Mouse (Mus musculus): Measurements from ENCODE around the gene Ngef. TPM values are rescaled to one million over a fixed set of nuclear protein-coding genes. Genes with fewer than 3 reads are reported as not detected.

The Ngef gene
- polyA plus RNA-seq, 1 experiment from 2014 or later, result 20.0 TPM

DNA sequence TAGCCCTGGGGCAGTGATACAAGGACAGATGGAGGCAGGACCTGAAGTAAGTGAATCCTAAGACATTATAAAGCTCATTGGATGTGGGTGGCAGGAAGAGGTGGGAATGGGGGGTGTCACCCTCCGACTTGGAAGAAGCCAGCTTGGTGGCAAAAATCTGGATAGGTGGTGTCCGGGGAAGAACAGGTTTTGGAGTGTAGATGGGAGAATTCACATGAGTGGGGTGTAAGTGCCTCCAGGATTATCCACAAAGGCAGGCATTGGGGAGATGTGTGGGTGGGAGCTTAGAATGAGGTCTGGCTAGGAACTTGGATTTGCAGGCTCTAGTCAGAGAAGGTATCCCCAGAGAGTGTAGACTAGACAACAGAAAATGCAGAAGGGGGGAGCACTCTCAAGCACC lies 31.6 kb upstream of the Ngef start:
- no peaks in the 10 kb centered on the region for H3K9me3 ChIP-seq (ENCODE audit: control insufficient read depth, low read length)
- H3K27me3 ChIP-seq (replicated peaks; ENCODE audit: control insufficient read depth, insufficient read depth, low read length), result no peaks in the 10 kb centered on the region
- no peak overlapping the region for H3K4me3 ChIP-seq (ENCODE audit: low read length)
- ATAC-seq, result no peak
- H3K36me3 ChIP-seq (ENCODE audit: control insufficient read depth, insufficient read depth, low read length), result no peaks in the 10 kb centered on the region
- 93% methylated on average over 2 of the region's 2 CpGs for WGBS
- H3K4me1 ChIP-seq (ENCODE audit: control insufficient read depth, insufficient read depth, low read length), result no peaks in the 10 kb centered on the region
- no peak overlapping the region for H3K9ac ChIP-seq (ENCODE audit: low read depth, low read length)
- no peak overlapping the region for H3K27ac ChIP-seq (ENCODE audit: low read length)
- no peak overlapping the region for H3K4me2 ChIP-seq (ENCODE audit: low read depth, low read length)

- H3K9ac ChIP-seq (ENCODE audit: low read depth, low read length), result no peak overlapping the region
- ATAC-seq, result no peak
- H3K9me3 ChIP-seq (ENCODE audit: control insufficient read depth, low read length), result no peaks in the 10 kb centered on the region
- H3K4me1 ChIP-seq (ENCODE audit: control insufficient read depth, insufficient read depth, low read length), result no peaks in the 10 kb centered on the region
- H3K27me3 ChIP-seq (replicated peaks; ENCODE audit: control insufficient read depth, insufficient read depth, low read length), result no peaks in the 10 kb centered on the region
- H3K36me3 ChIP-seq (ENCODE audit: control insufficient read depth, insufficient read depth, low read length), result no peaks in the 10 kb centered on the region
- WGBS, result 89% methylated on average over 5 of the region's 5 CpGs
- no peak overlapping the region for H3K4me3 ChIP-seq (ENCODE audit: low read length)
- H3K27ac ChIP-seq (ENCODE audit: low read length), result no peak overlapping the region
- H3K4me2 ChIP-seq (ENCODE audit: low read depth, low read length), result no peak overlapping the region
Measured at GRCm38 (mm10) chr1:87603389-87603788, 29.7 kb upstream of the Ngef start.

DNA sequence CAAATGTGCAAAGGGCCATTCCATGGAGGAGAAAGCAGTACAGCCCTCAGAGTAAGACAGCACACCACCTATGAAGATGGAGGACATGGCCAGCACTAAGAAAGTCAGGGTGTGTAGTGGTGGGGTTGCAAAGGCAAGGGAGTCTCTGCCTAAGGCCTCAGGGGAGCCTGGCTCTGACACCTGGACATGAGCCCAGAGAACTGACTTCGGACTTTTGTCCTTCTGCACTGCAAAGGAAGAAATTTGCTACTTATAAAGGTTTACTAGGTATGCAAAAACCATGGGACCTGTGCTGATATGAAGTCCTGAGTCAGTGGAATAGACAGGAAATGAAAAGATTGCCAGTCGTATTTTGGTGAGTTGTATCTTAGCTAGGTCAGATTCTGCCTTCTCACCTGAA lies 28.1 kb upstream of the Ngef start:
- no peaks in the 10 kb centered on the region for H3K27me3 ChIP-seq (replicated peaks; ENCODE audit: control insufficient read depth, insufficient read depth, low read length)
- no peaks in the 10 kb centered on the region for H3K36me3 ChIP-seq (ENCODE audit: control insufficient read depth, insufficient read depth, low read length)
- no peak overlapping the region for H3K4me2 ChIP-seq (ENCODE audit: low read depth, low read length)
- no peaks in the 10 kb centered on the region for H3K9me3 ChIP-seq (ENCODE audit: control insufficient read depth, low read length)
- H3K9ac ChIP-seq (ENCODE audit: low read depth, low read length), result no peak overlapping the region
- no peak overlapping the region for H3K4me3 ChIP-seq (ENCODE audit: low read length)
- no peak overlapping the region for H3K27ac ChIP-seq (ENCODE audit: low read length)
- no peak for ATAC-seq
- WGBS, result 67% methylated on average over 2 of the region's 2 CpGs
- no peaks in the 10 kb centered on the region for H3K4me1 ChIP-seq (ENCODE audit: control insufficient read depth, insufficient read depth, low read length)

- Histone ChIP-seq H3K4me3 (ENCODE audit: low read length) (no peak overlapping the region), H3K4me1 (ENCODE audit: control insufficient read depth, insufficient read depth, low read length) (no peaks in the 10 kb centered on the region), H3K27me3 (replicated peaks; ENCODE audit: control insufficient read depth, insufficient read depth, low read length) (no peaks in the 10 kb centered on the region), H3K4me2 (ENCODE audit: low read depth, low read length) (no peak overlapping the region), H3K27ac (ENCODE audit: low read length) (no peak overlapping the region), H3K36me3 (ENCODE audit: control insufficient read depth, insufficient read depth, low read length) (no peaks in the 10 kb centered on the region), H3K9me3 (ENCODE audit: control insufficient read depth, low read length) (no peaks in the 10 kb centered on the region), H3K9ac (ENCODE audit: low read depth, low read length) (no peak overlapping the region)
- 77% methylated on average over 7 of the region's 7 CpGs for WGBS
- ATAC-seq, result no peak
Measured at GRCm38 (mm10) chr1:87600533-87600932, 26.9 kb upstream of the Ngef start.

GRCm38 (mm10) chr1:87594671-87595070 lies 21.0 kb upstream of the Ngef start:
- 91% methylated on average over 10 of the region's 10 CpGs for WGBS
- Histone ChIP-seq H3K36me3 (ENCODE audit: control insufficient read depth, insufficient read depth, low read length) (no peaks in the 10 kb centered on the region), H3K9ac (ENCODE audit: low read depth, low read length) (no peak overlapping the region)

GRCm38 (mm10) chr1:87594261-87594660 lies 20.6 kb upstream of the Ngef start:
- WGBS, result 63% methylated on average over 3 of the region's 3 CpGs
- Histone ChIP-seq H3K4me1 (ENCODE audit: control insufficient read depth, insufficient read depth, low read length) (no peaks in the 10 kb centered on the region), H3K27ac (ENCODE audit: low read length) (no peak overlapping the region), H3K9me3 (ENCODE audit: control insufficient read depth, low read length) (no peaks in the 10 kb centered on the region), H3K9ac (ENCODE audit: low read depth, low read length) (no peak overlapping the region), H3K27me3 (replicated peaks; ENCODE audit: control insufficient read depth, insufficient read depth, low read length) (no peaks in the 10 kb centered on the region), H3K4me3 (ENCODE audit: low read length) (no peak overlapping the region), H3K36me3 (ENCODE audit: control insufficient read depth, insufficient read depth, low read length) (no peaks in the 10 kb centered on the region), H3K4me2 (ENCODE audit: low read depth, low read length) (no peak overlapping the region)
- no peak for ATAC-seq

More at GRCm38 (mm10) chr1:87594671-87595070, 21.0 kb upstream of the Ngef start:
- H3K27me3 ChIP-seq (replicated peaks; ENCODE audit: control insufficient read depth, insufficient read depth, low read length), result no peaks in the 10 kb centered on the region
- no peak for ATAC-seq
- no peak overlapping the region for H3K4me3 ChIP-seq (ENCODE audit: low read length)
- no peaks in the 10 kb centered on the region for H3K9me3 ChIP-seq (ENCODE audit: control insufficient read depth, low read length)
- H3K4me2 ChIP-seq (ENCODE audit: low read depth, low read length), result no peak overlapping the region
- H3K4me1 ChIP-seq (ENCODE audit: control insufficient read depth, insufficient read depth, low read length), result no peaks in the 10 kb centered on the region
- H3K27ac ChIP-seq (ENCODE audit: low read length), result no peak overlapping the region

- Histone ChIP-seq H3K4me1 (ENCODE audit: control insufficient read depth, insufficient read depth, low read length) (no peaks in the 10 kb centered on the region), H3K9ac (ENCODE audit: low read depth, low read length) (no peak overlapping the region), H3K4me3 (ENCODE audit: low read length) (no peak overlapping the region), H3K27me3 (replicated peaks; ENCODE audit: control insufficient read depth, insufficient read depth, low read length) (no peaks in the 10 kb centered on the region), H3K4me2 (ENCODE audit: low read depth, low read length) (no peak overlapping the region), H3K9me3 (ENCODE audit: control insufficient read depth, low read length) (no peaks in the 10 kb centered on the region), H3K27ac (ENCODE audit: low read length) (no peak overlapping the region), H3K36me3 (ENCODE audit: control insufficient read depth, insufficient read depth, low read length) (no peaks in the 10 kb centered on the region)
- 82% methylated on average over 8 of the region's 8 CpGs for WGBS
- ATAC-seq, result no peak
Measured at GRCm38 (mm10) chr1:87589980-87590379, 16.3 kb upstream of the Ngef start.

DNA sequence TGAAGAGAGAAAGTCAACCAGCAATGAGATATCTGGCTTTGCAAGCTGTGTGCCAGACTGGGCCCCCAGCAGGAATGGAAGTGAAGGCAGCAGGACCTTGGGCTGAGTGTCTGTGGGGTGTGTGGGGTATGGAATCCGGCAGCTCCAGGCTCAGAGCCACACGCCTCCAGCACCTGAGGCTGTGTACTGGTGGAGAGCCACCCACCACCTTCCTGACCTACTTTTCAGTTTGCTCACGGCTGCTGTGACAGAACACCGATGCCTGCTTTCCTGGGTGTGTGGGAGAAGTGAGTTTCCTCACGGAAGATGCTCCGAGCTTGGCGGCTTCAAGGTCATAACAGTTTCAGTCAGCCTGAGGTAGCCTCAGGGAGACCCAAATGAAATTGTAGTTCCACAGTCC lies 15.5 kb upstream of the Ngef start:
- Histone ChIP-seq H3K4me3 (ENCODE audit: low read length) (no peak overlapping the region), H3K4me1 (ENCODE audit: control insufficient read depth, insufficient read depth, low read length) (no peaks in the 10 kb centered on the region), H3K4me2 (ENCODE audit: low read depth, low read length) (no peak overlapping the region), H3K36me3 (ENCODE audit: control insufficient read depth, insufficient read depth, low read length) (no peaks in the 10 kb centered on the region), H3K27me3 (replicated peaks; ENCODE audit: control insufficient read depth, insufficient read depth, low read length) (no peaks in the 10 kb centered on the region), H3K9ac (ENCODE audit: low read depth, low read length) (no peak overlapping the region), H3K9me3 (ENCODE audit: control insufficient read depth, low read length) (no peaks in the 10 kb centered on the region), H3K27ac (ENCODE audit: low read length) (no peak overlapping the region)
- no peak for ATAC-seq
- WGBS, result 92% methylated on average over 7 of the region's 7 CpGs

DNA sequence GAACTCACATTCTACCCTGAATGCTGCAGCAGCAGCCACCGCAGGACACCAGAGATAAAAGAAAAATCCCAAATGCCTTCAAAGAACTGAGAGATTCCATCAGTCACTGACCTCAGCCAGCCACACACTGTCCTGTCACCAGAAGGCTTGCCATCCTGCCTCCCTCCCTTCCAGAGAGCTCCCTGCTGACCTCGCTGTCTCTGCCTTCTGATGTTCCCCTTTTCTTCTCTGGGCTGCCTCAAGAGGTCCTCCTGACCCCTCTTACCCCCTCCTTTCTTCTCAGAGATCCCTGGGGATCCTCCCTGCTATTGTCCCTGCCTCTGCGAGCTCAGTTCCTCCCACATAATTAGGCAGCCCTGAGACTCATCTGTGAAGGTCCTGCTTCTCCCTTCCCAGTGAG lies 7.2 kb upstream of the Ngef start:
- H3K9me3 ChIP-seq (ENCODE audit: control insufficient read depth, low read length), result no peaks in the 10 kb centered on the region
- H3K4me2 ChIP-seq (ENCODE audit: low read depth, low read length), result no peak overlapping the region
- ATAC-seq, result no peak
- no peaks in the 10 kb centered on the region for H3K4me1 ChIP-seq (ENCODE audit: control insufficient read depth, insufficient read depth, low read length)
- no peaks in the 10 kb centered on the region for H3K36me3 ChIP-seq (ENCODE audit: control insufficient read depth, insufficient read depth, low read length)
- no peaks in the 10 kb centered on the region for H3K27me3 ChIP-seq (replicated peaks; ENCODE audit: control insufficient read depth, insufficient read depth, low read length)
- H3K9ac ChIP-seq (ENCODE audit: low read depth, low read length), result no peak overlapping the region
- H3K27ac ChIP-seq (ENCODE audit: low read length), result no peak overlapping the region
- H3K4me3 ChIP-seq (ENCODE audit: low read length), result no peak overlapping the region
- WGBS, result 28% methylated on average over 3 of the region's 3 CpGs

DNA sequence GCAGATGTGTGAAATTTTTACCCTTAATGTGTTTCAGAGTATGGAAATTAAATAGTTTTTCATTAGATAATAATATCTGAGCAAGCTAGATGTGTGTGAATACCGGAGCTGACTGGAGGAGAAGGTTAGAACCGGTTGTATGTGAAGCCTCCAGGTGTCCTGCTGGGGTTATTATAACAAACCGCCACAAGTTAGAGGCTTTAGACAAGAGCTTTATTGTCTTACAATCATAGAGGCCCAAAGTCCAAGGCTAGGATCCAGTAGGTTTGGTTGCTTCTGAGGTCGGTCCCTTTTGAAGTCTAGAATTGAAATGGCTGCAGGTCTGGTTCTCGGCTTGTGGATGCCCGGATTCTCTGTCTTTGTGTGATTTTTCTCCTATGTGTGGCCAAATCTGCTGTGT lies 5.3 kb upstream of the Ngef start:
- H3K4me3 ChIP-seq (ENCODE audit: low read length), result no peak overlapping the region
- peak overlapping the region; percentile 65 for H3K27ac ChIP-seq (ENCODE audit: low read length)
- H3K4me1 ChIP-seq (ENCODE audit: control insufficient read depth, insufficient read depth, low read length), result peaks cover 5% of the 10 kb centered on the region
- peak; percentile 74 for ATAC-seq
- no peak overlapping the region for H3K9ac ChIP-seq (ENCODE audit: low read depth, low read length)
- no peaks in the 10 kb centered on the region for H3K36me3 ChIP-seq (ENCODE audit: control insufficient read depth, insufficient read depth, low read length)
- no peaks in the 10 kb centered on the region for H3K9me3 ChIP-seq (ENCODE audit: control insufficient read depth, low read length)
- WGBS, result 66% methylated on average over 6 of the region's 6 CpGs
- H3K4me2 ChIP-seq (ENCODE audit: low read depth, low read length), result no peak overlapping the region
- H3K27me3 ChIP-seq (replicated peaks; ENCODE audit: control insufficient read depth, insufficient read depth, low read length), result no peaks in the 10 kb centered on the region
